ENCODE assay signal across 8 mouse cellular contexts in the genomic region with DNA sequence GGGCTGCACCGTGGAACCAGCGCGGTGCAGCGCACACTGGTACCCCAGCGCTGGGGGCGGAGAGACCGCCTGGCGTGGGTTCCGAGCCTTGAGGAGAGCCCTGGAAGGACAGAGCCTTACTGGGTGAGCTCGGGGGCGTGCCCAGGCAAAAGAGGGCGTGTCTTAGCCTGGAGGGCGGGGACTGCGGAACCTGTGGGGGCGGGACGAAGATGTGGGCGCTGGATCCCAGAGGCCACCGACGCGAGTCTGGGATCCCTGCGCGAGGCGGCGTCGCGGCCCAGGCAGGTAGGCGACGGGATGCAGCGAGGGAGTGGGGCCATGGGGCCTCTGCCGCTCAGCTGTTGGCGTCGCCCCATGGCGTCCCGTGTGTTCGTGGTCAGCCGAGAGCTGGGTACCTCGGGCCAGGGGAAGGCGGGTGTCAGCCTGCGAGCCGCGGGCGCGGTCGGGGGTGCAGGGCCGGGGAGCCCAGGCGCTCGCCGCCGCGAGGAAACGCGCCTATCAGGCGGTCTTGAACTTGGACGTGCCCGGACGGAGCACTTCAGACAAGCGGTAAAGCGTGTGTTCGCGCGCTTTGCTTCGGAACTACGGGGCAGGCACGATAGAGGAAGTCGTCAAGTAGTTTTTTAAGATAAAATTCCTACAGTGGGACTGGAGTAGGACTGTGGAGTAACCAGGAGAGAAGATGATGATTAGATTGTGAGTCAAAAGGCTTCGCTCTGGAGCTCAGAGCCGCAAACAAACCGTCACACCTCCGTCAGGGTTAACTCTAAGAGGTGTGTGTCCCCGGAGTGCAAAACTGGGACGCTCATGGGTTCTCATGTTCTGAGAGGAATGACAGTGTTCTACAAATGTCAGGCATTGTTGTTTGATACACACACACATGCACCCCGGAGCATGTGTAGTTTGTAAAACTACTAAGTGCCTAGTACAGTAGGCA. TPM values are rescaled to one million over a fixed set of nuclear protein-coding genes. Genes with fewer than 3 reads are reported as not detected.
DNase-seq lines count a peak whose midpoint lies in the region; ATAC-seq lines count a peak whose summit lies in the region.

A gene (plus strand): TSS at position 151 of the 937 bp plus-strand sequence.

- DNase-seq in adrenal gland, adult 18-20 months (ENCODE audit: low spot score in 2 of 2), result peak; percentile 94 to 95
- peak; percentile 92 for DNase-seq in embryo, embryonic 11 days
- DNase-seq in gastrocnemius, postnatal 25 days, result peak; percentile 92
- peak; percentile 19 to 69 for DNase-seq in left cerebral cortex, adult 9 months (ENCODE audit: low spot score in 2 of 2)
- peak; percentile 65 to 70 for DNase-seq in right cerebral cortex, adult 2 months (ENCODE audit: low spot score in 2 of 2)
- DNase-seq in urinary bladder, postnatal 14 days (ENCODE audit: low spot score), result peak; percentile 98

- H3K4me1 ChIP-seq in megakaryocyte, embryonic 14.5 days, result peaks cover 65% of the 10 kb centered on the region

- ATAC-seq in inflammation-experienced regulatory T-cells, adult 6 months, result peak; percentile 85

- peaks cover 24% of the 10 kb centered on the region for H3K36me3 ChIP-seq in megakaryocyte, embryonic 14.5 days (replicated peaks; ENCODE audit: low read length)

- no peaks in the 10 kb centered on the region for H3K9me3 ChIP-seq in megakaryocyte, embryonic 14.5 days

- peaks cover 2% of the 10 kb centered on the region for H3K27me3 ChIP-seq in megakaryocyte, embryonic 14.5 days (replicated peaks)

- H3K4me3 ChIP-seq in megakaryocyte, embryonic 14.5 days (replicated peaks), result peak within 1 kb of the TSS; percentile 99

RNA-seq across cellular contexts. Expression of the gene that starts here (rescaled TPM):
- total RNA-seq in adrenal gland, adult 18-20 months (2021), result under 1 TPM; 0.67 to 0.86 TPM
- 1 to 10 TPM; 1.6 to 2.4 TPM for total RNA-seq in gastrocnemius, postnatal 25 days (2021)
- polyA plus RNA-seq in inflammation-experienced regulatory T-cells, adult 6 months (2017; shearing (Covaris generic)), result 1 to 10 TPM in 2 of 3 experiments, under 1 TPM in 1; 0.24 to 1.4 (median 1.1) TPM
- polyA plus RNA-seq in megakaryocyte, embryonic 14.5 days (2012; ENCODE audit: insufficient read depth, low replicate concordance), result 0.89 and 1.9 TPM in 2 replicates

Comparison
In these comparisons a context has a peak if more than half of its experiments do, and no peak if none do; other contexts are left out.
1. Peak in every context shown above with its lines: DNase-seq, ATAC-seq and H3K4me3 ChIP-seq.
2. Peak in DNase-seq in adrenal gland, adult 18-20 months; RNA of the gene not detected or under 1 TPM.
3. DNase-seq: peak in every context shown above with its lines; median percentile 98 in urinary bladder, postnatal 14 days; 94 in adrenal gland, adult 18-20 months; 92 in embryo, embryonic 11 days; 92 in gastrocnemius, postnatal 25 days; 68 in right cerebral cortex, adult 2 months; 44 in left cerebral cortex, adult 9 months.